Mouse (Mus musculus): ENCODE data around the gene Erp44. TPM values are rescaled to one million over a fixed set of nuclear protein-coding genes. Genes with fewer than 3 reads are reported as not detected.

The Erp44 gene
- polyA plus RNA-seq, 1 experiment from 2014 or later: 121 TPM

DNA sequence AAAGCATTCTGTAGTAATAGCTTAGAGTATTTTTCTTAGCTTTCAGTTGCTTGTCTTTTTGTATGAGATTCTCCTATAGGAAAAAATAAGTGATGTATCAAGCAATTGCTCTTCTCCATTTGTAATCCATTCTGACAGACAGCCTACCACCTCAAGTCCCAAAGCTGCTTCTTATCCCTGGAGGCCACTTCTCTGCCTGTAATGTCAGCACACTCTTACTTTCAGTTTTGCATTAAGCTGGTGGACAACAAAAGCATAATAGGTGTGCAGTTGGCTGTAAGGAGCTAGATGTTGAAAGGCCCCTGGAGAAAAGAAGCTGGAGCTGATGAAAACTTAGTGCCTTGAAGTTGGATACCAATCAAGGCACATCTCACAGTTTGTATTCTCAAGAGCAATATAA lies 26.1 kb downstream of the Erp44 start:
- H3K4me2 ChIP-seq (replicated peaks; ENCODE audit: low read depth): no peak overlapping the region
- no peak for DNase-seq (ENCODE audit: low spot score)
- TF ChIP-seq EP300 (optimal IDR thresholded peaks at IDR 0.05): no peak
- no peak for TF ChIP-seq CTCF (IDR thresholded peaks at IDR 0.05; ENCODE audit: low read depth)
- H3K9ac ChIP-seq (ENCODE audit: low read length): no peak overlapping the region
- H3K27ac ChIP-seq (replicated peaks): no peak overlapping the region
- H3K9me3 ChIP-seq (ENCODE audit: control insufficient read depth, low read length): no peaks in the 10 kb centered on the region
- no peak for ATAC-seq (ENCODE audit: low FRiP score, low TSS enrichment)
- H3K36me3 ChIP-seq (ENCODE audit: control insufficient read depth, insufficient read depth, low read length): no peaks in the 10 kb centered on the region
- H3K27me3 ChIP-seq (ENCODE audit: control insufficient read depth, insufficient read depth, low read length): no peaks in the 10 kb centered on the region
- no peaks in the 10 kb centered on the region for H3K4me1 ChIP-seq (replicated peaks; ENCODE audit: control insufficient read depth, insufficient read depth)
- H3K4me3 ChIP-seq (ENCODE audit: low read depth, low read length): no peak overlapping the region

DNA sequence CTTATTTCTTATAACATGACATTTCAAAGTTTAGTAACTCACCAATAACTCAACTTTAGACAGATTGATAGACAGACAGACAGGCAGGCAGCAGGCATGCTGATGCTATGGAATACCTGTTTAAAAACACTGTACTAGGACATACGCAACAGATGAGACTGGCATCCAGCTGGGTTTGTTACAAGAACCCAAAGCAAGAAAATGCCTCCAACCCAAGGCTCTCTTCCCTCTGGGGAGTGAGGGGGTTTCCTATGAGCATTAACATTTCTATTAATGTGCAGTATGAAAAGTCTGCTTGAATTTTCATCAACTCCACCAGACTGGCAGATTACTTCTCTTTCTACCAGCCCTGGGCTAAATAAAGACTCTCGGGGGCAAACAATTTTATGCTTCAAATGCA lies 35.1 kb downstream of the Erp44 start:
- Histone ChIP-seq H3K4me1 (replicated peaks; ENCODE audit: control insufficient read depth, insufficient read depth) (no peaks in the 10 kb centered on the region), H3K4me2 (replicated peaks; ENCODE audit: low read depth) (no peak overlapping the region), H3K27me3 (ENCODE audit: control insufficient read depth, insufficient read depth, low read length) (no peaks in the 10 kb centered on the region), H3K9ac (ENCODE audit: low read length) (no peak overlapping the region), H3K36me3 (ENCODE audit: control insufficient read depth, insufficient read depth, low read length) (no peaks in the 10 kb centered on the region), H3K4me3 (ENCODE audit: low read depth, low read length) (no peak overlapping the region), H3K27ac (replicated peaks) (no peak overlapping the region), H3K9me3 (ENCODE audit: control insufficient read depth, low read length) (no peaks in the 10 kb centered on the region)
- no peak for DNase-seq (ENCODE audit: low spot score)
- ATAC-seq (ENCODE audit: low FRiP score, low TSS enrichment): no peak
- WGBS: 85% methylated on average over 2 of the region's 2 CpGs
- TF ChIP-seq EP300 (optimal IDR thresholded peaks at IDR 0.05) (no peak), CTCF (IDR thresholded peaks at IDR 0.05; ENCODE audit: low read depth) (no peak)

DNA sequence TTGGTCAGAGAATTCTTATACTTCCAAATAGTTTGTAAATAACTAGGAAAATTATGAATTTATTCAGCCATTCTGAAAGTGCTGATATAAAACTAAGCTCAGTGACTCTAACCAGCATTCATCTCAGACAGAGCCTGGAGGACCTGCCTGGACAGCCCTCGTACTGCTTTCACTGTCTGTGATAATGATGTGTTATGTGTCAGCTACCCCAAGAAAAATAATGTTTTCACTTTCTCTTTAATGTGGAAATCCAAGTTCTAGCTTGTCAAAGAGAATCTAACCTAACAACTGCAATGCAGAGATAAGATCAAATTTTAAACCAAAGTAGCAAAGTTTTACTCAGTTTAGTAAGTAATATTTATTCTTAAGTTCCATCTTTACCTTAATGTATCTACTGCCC lies 35.6 kb downstream of the Erp44 start:
- Histone ChIP-seq H3K36me3 (ENCODE audit: control insufficient read depth, insufficient read depth, low read length) (no peaks in the 10 kb centered on the region), H3K27me3 (ENCODE audit: control insufficient read depth, insufficient read depth, low read length) (no peaks in the 10 kb centered on the region), H3K9ac (ENCODE audit: low read length) (no peak overlapping the region), H3K4me2 (replicated peaks; ENCODE audit: low read depth) (no peak overlapping the region), H3K9me3 (ENCODE audit: control insufficient read depth, low read length) (no peaks in the 10 kb centered on the region), H3K27ac (replicated peaks) (no peak overlapping the region), H3K4me3 (ENCODE audit: low read depth, low read length) (no peak overlapping the region), H3K4me1 (replicated peaks; ENCODE audit: control insufficient read depth, insufficient read depth) (no peaks in the 10 kb centered on the region)
- ATAC-seq (ENCODE audit: low FRiP score, low TSS enrichment): no peak
- WGBS: 59% methylated on average over 1 of the region's 1 CpGs
- TF ChIP-seq CTCF (IDR thresholded peaks at IDR 0.05; ENCODE audit: low read depth) (no peak), EP300 (optimal IDR thresholded peaks at IDR 0.05) (no peak)
- DNase-seq (ENCODE audit: low spot score): no peak

DNA sequence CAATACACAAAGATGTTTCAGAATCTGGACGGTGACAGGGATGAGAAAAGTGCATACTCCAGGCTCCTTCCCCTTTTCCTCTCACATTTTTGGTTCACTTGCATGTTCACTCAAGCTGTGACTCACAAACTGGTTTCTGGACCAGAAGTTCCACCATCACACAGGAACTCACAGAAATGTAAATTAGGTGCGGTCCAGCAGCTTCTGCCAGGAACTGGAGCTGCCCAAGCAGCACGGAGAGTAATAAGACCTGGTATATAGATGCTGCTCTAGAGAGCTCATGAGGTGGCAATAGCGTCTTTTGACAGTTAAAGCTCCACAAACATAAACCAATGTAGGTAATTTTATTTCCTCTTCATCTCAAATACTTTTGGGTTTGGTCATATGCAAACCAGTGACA lies 36.9 kb downstream of the Erp44 start:
- TF ChIP-seq EP300 (optimal IDR thresholded peaks at IDR 0.05) (no peak), CTCF (IDR thresholded peaks at IDR 0.05; ENCODE audit: low read depth) (no peak)
- Histone ChIP-seq H3K9me3 (ENCODE audit: control insufficient read depth, low read length) (no peaks in the 10 kb centered on the region), H3K9ac (ENCODE audit: low read length) (no peak overlapping the region), H3K36me3 (ENCODE audit: control insufficient read depth, insufficient read depth, low read length) (no peaks in the 10 kb centered on the region), H3K27ac (replicated peaks) (no peak overlapping the region), H3K4me1 (replicated peaks; ENCODE audit: control insufficient read depth, insufficient read depth) (no peaks in the 10 kb centered on the region), H3K4me3 (ENCODE audit: low read depth, low read length) (no peak overlapping the region), H3K4me2 (replicated peaks; ENCODE audit: low read depth) (no peak overlapping the region), H3K27me3 (ENCODE audit: control insufficient read depth, insufficient read depth, low read length) (no peaks in the 10 kb centered on the region)
- WGBS: 79% methylated on average over 4 of the region's 4 CpGs
- DNase-seq (ENCODE audit: low spot score): no peak
- no peak for ATAC-seq (ENCODE audit: low FRiP score, low TSS enrichment)

DNA sequence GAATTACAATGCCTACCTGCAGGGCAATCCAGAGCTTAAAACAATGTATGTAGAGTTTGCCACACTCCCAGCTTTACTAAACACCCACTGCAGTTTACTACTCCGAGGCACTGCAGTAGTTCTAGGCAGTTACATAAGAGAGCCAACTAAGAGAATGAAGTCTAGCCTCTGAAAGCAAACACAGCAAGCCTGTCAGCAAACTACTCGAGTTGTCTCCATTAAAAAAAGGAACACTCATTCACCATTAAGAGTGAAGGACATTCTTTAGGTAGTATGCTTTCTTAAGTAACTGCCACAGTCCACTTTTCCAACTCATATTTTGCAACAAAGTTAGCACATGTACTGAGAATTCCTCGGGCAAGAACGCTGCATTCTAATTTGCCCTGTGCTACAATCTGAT lies 40.3 kb downstream of the Erp44 start:
- Histone ChIP-seq H3K4me2 (replicated peaks; ENCODE audit: low read depth) (no peak overlapping the region), H3K27ac (replicated peaks) (no peak overlapping the region), H3K9ac (ENCODE audit: low read length) (no peak overlapping the region), H3K4me3 (ENCODE audit: low read depth, low read length) (no peak overlapping the region), H3K9me3 (ENCODE audit: control insufficient read depth, low read length) (no peaks in the 10 kb centered on the region), H3K27me3 (ENCODE audit: control insufficient read depth, insufficient read depth, low read length) (no peaks in the 10 kb centered on the region), H3K4me1 (replicated peaks; ENCODE audit: control insufficient read depth, insufficient read depth) (no peaks in the 10 kb centered on the region), H3K36me3 (ENCODE audit: control insufficient read depth, insufficient read depth, low read length) (no peaks in the 10 kb centered on the region)
- ATAC-seq (ENCODE audit: low FRiP score, low TSS enrichment) (no peak), DNase-seq (ENCODE audit: low spot score) (no peak)
- 83% methylated on average over 4 of the region's 4 CpGs for whole genome bisulfite sequencing
- TF ChIP-seq EP300 (optimal IDR thresholded peaks at IDR 0.05): no peak
- TF ChIP-seq CTCF (IDR thresholded peaks at IDR 0.05; ENCODE audit: low read depth): no peak

DNA sequence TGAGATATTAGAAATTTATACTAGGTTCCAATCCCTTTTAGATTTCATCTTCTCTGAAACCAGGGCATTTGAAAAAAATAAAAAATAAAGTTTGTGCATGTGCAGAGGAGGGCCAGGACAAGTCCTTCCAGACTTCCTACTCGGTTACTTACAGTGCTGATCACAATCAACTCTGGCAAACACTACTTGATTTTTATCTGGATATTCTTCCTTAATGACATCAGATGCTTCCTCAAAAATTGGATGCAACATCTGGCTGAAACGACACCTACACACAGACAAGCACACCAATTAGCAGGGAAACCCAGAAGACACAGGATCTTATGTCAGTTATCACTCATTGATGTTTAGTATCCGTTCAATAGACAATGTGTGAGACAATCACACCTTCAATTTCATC lies 42.6 kb downstream of the Erp44 start:
- H3K36me3 ChIP-seq (ENCODE audit: control insufficient read depth, insufficient read depth, low read length): no peaks in the 10 kb centered on the region
- no peaks in the 10 kb centered on the region for H3K4me1 ChIP-seq (replicated peaks; ENCODE audit: control insufficient read depth, insufficient read depth)
- ATAC-seq (ENCODE audit: low FRiP score, low TSS enrichment) (no peak), DNase-seq (ENCODE audit: low spot score) (no peak)
- no peak overlapping the region for H3K9ac ChIP-seq (ENCODE audit: low read length)
- no peaks in the 10 kb centered on the region for H3K9me3 ChIP-seq (ENCODE audit: control insufficient read depth, low read length)
- TF ChIP-seq EP300 (optimal IDR thresholded peaks at IDR 0.05): no peak
- TF ChIP-seq CTCF (IDR thresholded peaks at IDR 0.05; ENCODE audit: low read depth): no peak
- H3K4me3 ChIP-seq (ENCODE audit: low read depth, low read length): no peak overlapping the region
- H3K27ac ChIP-seq (replicated peaks): no peak overlapping the region
- H3K4me2 ChIP-seq (replicated peaks; ENCODE audit: low read depth): no peak overlapping the region
- no peaks in the 10 kb centered on the region for H3K27me3 ChIP-seq (ENCODE audit: control insufficient read depth, insufficient read depth, low read length)
- 75% methylated on average over 3 of the region's 3 CpGs for WGBS
